Mouse (Mus musculus): ENCODE results near the gene Stx12. TPM values are rescaled to one million over a fixed set of nuclear protein-coding genes. Genes with fewer than 3 reads are reported as not detected.

The Stx12 gene
- polyA plus RNA-seq, 1 experiment from 2014 or later: 64.1 TPM

GRCm38 (mm10) chr4:132823614-132824366 is 60.5 kb downstream of the Stx12 start:
- Histone ChIP-seq H3K27me3 (ENCODE audit: control insufficient read depth, insufficient read depth, low read depth, low read length) (no peaks in the 10 kb centered on the region), H3K4me2 (ENCODE audit: low read depth, low read length) (no peak overlapping the region), H3K36me3 (ENCODE audit: control insufficient read depth, insufficient read depth, low read length) (peaks cover 35% of the 10 kb centered on the region), H3K9me3 (ENCODE audit: control insufficient read depth, low read length) (no peaks in the 10 kb centered on the region), H3K4me1 (replicated peaks; ENCODE audit: control insufficient read depth, insufficient read depth, low read length) (no peaks in the 10 kb centered on the region), H3K27ac (ENCODE audit: low read length) (no peak overlapping the region), H3K4me3 (ENCODE audit: low read length) (no peak overlapping the region), H3K9ac (ENCODE audit: low read length) (no peak overlapping the region)
- WGBS: 52% methylated on average over 8 of the region's 8 CpGs
- peak; percentile 56 for ATAC-seq (ENCODE audit: low read depth)

GRCm38 (mm10) chr4:132818442-132818841 is 65.9 kb downstream of the Stx12 start:
- Histone ChIP-seq H3K9me3 (ENCODE audit: control insufficient read depth, low read length) (no peaks in the 10 kb centered on the region), H3K9ac (ENCODE audit: low read length) (no peak overlapping the region), H3K27ac (ENCODE audit: low read length) (no peak overlapping the region), H3K4me1 (replicated peaks; ENCODE audit: control insufficient read depth, insufficient read depth, low read length) (no peaks in the 10 kb centered on the region), H3K27me3 (ENCODE audit: control insufficient read depth, insufficient read depth, low read depth, low read length) (no peaks in the 10 kb centered on the region), H3K4me3 (ENCODE audit: low read length) (no peak overlapping the region), H3K4me2 (ENCODE audit: low read depth, low read length) (no peak overlapping the region), H3K36me3 (ENCODE audit: control insufficient read depth, insufficient read depth, low read length) (no peaks in the 10 kb centered on the region)
- no peak for ATAC-seq (ENCODE audit: low read depth)
- WGBS: 53% methylated on average over 2 of the region's 2 CpGs

- Histone ChIP-seq H3K4me1 (replicated peaks; ENCODE audit: control insufficient read depth, insufficient read depth, low read length) (no peaks in the 10 kb centered on the region), H3K9me3 (ENCODE audit: control insufficient read depth, low read length) (no peaks in the 10 kb centered on the region), H3K4me2 (ENCODE audit: low read depth, low read length) (no peak overlapping the region), H3K27me3 (ENCODE audit: control insufficient read depth, insufficient read depth, low read depth, low read length) (no peaks in the 10 kb centered on the region), H3K9ac (ENCODE audit: low read length) (no peak overlapping the region), H3K4me3 (ENCODE audit: low read length) (no peak overlapping the region), H3K36me3 (ENCODE audit: control insufficient read depth, insufficient read depth, low read length) (no peaks in the 10 kb centered on the region), H3K27ac (ENCODE audit: low read length) (no peak overlapping the region)
- ATAC-seq (ENCODE audit: low read depth): no peak
- 43% methylated on average over 2 of the region's 2 CpGs for WGBS
These were observed 67.5 kb downstream of the Stx12 start for GRCm38 (mm10) chr4:132816855-132817254.

- Histone ChIP-seq H3K4me3 (ENCODE audit: low read length) (no peak overlapping the region), H3K27me3 (ENCODE audit: control insufficient read depth, insufficient read depth, low read depth, low read length) (no peaks in the 10 kb centered on the region), H3K9me3 (ENCODE audit: control insufficient read depth, low read length) (peaks cover 3% of the 10 kb centered on the region; the same call in 1 of the 2 replicates), H3K9ac (ENCODE audit: low read length) (no peak overlapping the region), H3K4me1 (replicated peaks; ENCODE audit: control insufficient read depth, insufficient read depth, low read length) (no peaks in the 10 kb centered on the region), H3K27ac (ENCODE audit: low read length) (no peak overlapping the region), H3K4me2 (ENCODE audit: low read depth, low read length) (no peak overlapping the region), H3K36me3 (ENCODE audit: control insufficient read depth, insufficient read depth, low read length) (no peaks in the 10 kb centered on the region)
- no peak for ATAC-seq (ENCODE audit: low read depth)
- 76% methylated on average over 7 of the region's 7 CpGs for WGBS
These were observed 67.9 kb downstream of the Stx12 start for GRCm38 (mm10) chr4:132816404-132816803.

- Histone ChIP-seq H3K4me1 (replicated peaks; ENCODE audit: control insufficient read depth, insufficient read depth, low read length) (no peaks in the 10 kb centered on the region), H3K9me3 (ENCODE audit: control insufficient read depth, low read length) (peaks cover 9% of the 10 kb centered on the region), H3K27ac (ENCODE audit: low read length) (no peak overlapping the region), H3K4me2 (ENCODE audit: low read depth, low read length) (no peak overlapping the region), H3K9ac (ENCODE audit: low read length) (no peak overlapping the region), H3K36me3 (ENCODE audit: control insufficient read depth, insufficient read depth, low read length) (no peaks in the 10 kb centered on the region), H3K4me3 (ENCODE audit: low read length) (no peak overlapping the region), H3K27me3 (ENCODE audit: control insufficient read depth, insufficient read depth, low read depth, low read length) (no peaks in the 10 kb centered on the region)
- 89% methylated on average over 5 of the region's 5 CpGs for WGBS
- no peak for ATAC-seq (ENCODE audit: low read depth)
These were observed 74.7 kb downstream of the Stx12 start for GRCm38 (mm10) chr4:132809621-132810020.

GRCm38 (mm10) chr4:132807771-132808641 is 76.3 kb downstream of the Stx12 start:
- H3K36me3 ChIP-seq (ENCODE audit: control insufficient read depth, insufficient read depth, low read length): no peaks in the 10 kb centered on the region
- no peak for ATAC-seq (ENCODE audit: low read depth)
- H3K4me3 ChIP-seq (ENCODE audit: low read length): no peak overlapping the region
- H3K9ac ChIP-seq (ENCODE audit: low read length): no peak overlapping the region
- no peak overlapping the region for H3K27ac ChIP-seq (ENCODE audit: low read length)
- no peaks in the 10 kb centered on the region for H3K27me3 ChIP-seq (ENCODE audit: control insufficient read depth, insufficient read depth, low read depth, low read length)
- no peak overlapping the region for H3K4me2 ChIP-seq (ENCODE audit: low read depth, low read length)
- peaks cover 9% of the 10 kb centered on the region for H3K9me3 ChIP-seq (ENCODE audit: control insufficient read depth, low read length)
- 55% methylated on average over 5 of the region's 5 CpGs for whole genome bisulfite sequencing
- H3K4me1 ChIP-seq (replicated peaks; ENCODE audit: control insufficient read depth, insufficient read depth, low read length): no peaks in the 10 kb centered on the region

GRCm38 (mm10) chr4:132806620-132807191 is 77.6 kb downstream of the Stx12 start:
- no peak overlapping the region for H3K4me3 ChIP-seq (ENCODE audit: low read length)
- H3K9ac ChIP-seq (ENCODE audit: low read length): no peak overlapping the region
- no peaks in the 10 kb centered on the region for H3K27me3 ChIP-seq (ENCODE audit: control insufficient read depth, insufficient read depth, low read depth, low read length)
- H3K27ac ChIP-seq (ENCODE audit: low read length): no peak overlapping the region
- H3K9me3 ChIP-seq (ENCODE audit: control insufficient read depth, low read length): peaks cover 8% of the 10 kb centered on the region
- no peak for ATAC-seq (ENCODE audit: low read depth)
- WGBS: 84% methylated on average over 7 of the region's 7 CpGs
- H3K36me3 ChIP-seq (ENCODE audit: control insufficient read depth, insufficient read depth, low read length): no peaks in the 10 kb centered on the region
- no peaks in the 10 kb centered on the region; the same call in 1 of the 2 replicates for H3K4me1 ChIP-seq (replicated peaks; ENCODE audit: control insufficient read depth, insufficient read depth, low read length)
- H3K4me2 ChIP-seq (ENCODE audit: low read depth, low read length): no peak overlapping the region

- H3K9me3 ChIP-seq (ENCODE audit: control insufficient read depth, low read length): peaks cover 3% of the 10 kb centered on the region
- no peaks in the 10 kb centered on the region for H3K27me3 ChIP-seq (ENCODE audit: control insufficient read depth, insufficient read depth, low read depth, low read length)
- H3K4me1 ChIP-seq (replicated peaks; ENCODE audit: control insufficient read depth, insufficient read depth, low read length): no peaks in the 10 kb centered on the region; the same call in 1 of the 2 replicates
- 65% methylated on average over 12 of the region's 12 CpGs for WGBS
- no peak overlapping the region for H3K27ac ChIP-seq (ENCODE audit: low read length)
- ATAC-seq (ENCODE audit: low read depth): no peak
- no peaks in the 10 kb centered on the region for H3K36me3 ChIP-seq (ENCODE audit: control insufficient read depth, insufficient read depth, low read length)
- H3K9ac ChIP-seq (ENCODE audit: low read length): no peak overlapping the region
- no peak overlapping the region for H3K4me3 ChIP-seq (ENCODE audit: low read length)
- no peak overlapping the region for H3K4me2 ChIP-seq (ENCODE audit: low read depth, low read length)
These were observed 78.6 kb downstream of the Stx12 start for GRCm38 (mm10) chr4:132805599-132806197.

GRCm38 (mm10) chr4:132805146-132805545 is 79.2 kb downstream of the Stx12 start:
- no peak for ATAC-seq (ENCODE audit: low read depth)
- H3K4me2 ChIP-seq (ENCODE audit: low read depth, low read length): no peak overlapping the region
- no peaks in the 10 kb centered on the region for H3K9me3 ChIP-seq (ENCODE audit: control insufficient read depth, low read length)
- no peaks in the 10 kb centered on the region; the same call in 1 of the 2 replicates for H3K4me1 ChIP-seq (replicated peaks; ENCODE audit: control insufficient read depth, insufficient read depth, low read length)
- H3K4me3 ChIP-seq (ENCODE audit: low read length): no peak overlapping the region
- no peak overlapping the region for H3K9ac ChIP-seq (ENCODE audit: low read length)
- no peak overlapping the region for H3K27ac ChIP-seq (ENCODE audit: low read length)
- no peaks in the 10 kb centered on the region for H3K36me3 ChIP-seq (ENCODE audit: control insufficient read depth, insufficient read depth, low read length)
- 76% methylated on average over 5 of the region's 5 CpGs for WGBS
- H3K27me3 ChIP-seq (ENCODE audit: control insufficient read depth, insufficient read depth, low read depth, low read length): no peaks in the 10 kb centered on the region
